Mouse (Mus musculus) embryo, embryonic 11 days (tissue): ENCODE measurements around the gene Rgl1.

Source experiments
- DNase-seq: peaks from one replicate; pipeline ENCODE4 v3.0.0-alpha.2; 2015

The Rgl1 gene

DNA sequence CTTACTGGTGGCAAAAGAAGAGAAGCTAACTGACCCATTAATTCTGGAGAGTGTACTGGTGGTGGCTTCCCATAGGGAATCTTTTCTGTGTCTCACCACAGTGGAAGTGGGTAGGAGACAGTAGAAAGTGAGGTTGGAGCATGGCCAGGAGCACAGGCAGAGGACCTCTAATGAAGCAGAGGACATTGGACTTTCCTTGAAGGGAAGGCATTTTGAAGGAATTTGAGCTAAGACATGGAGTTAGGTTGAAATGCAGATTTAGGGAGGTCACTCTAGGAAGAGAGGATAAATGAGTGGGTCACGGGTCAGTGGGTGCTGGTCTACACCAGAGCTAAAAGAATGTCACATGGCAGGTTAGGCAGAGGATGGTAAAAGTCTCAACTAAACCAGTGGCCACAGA is 275.3 kb downstream of the Rgl1 start:
- DNase-seq: no peak

- DNase-seq: no peak
Observed at GRCm38 (mm10) chr1:152476126-152476525, 290.0 kb downstream of the Rgl1 start.

- no peak for DNase-seq
Observed at GRCm38 (mm10) chr1:152468443-152468842, 297.7 kb downstream of the Rgl1 start.
